Mouse (Mus musculus): ENCODE data around the gene Cenpc1. TPM values are rescaled to one million over a fixed set of nuclear protein-coding genes. Genes with fewer than 3 reads are reported as not detected.

Gene Cenpc1
- total and polyA plus RNA-seq, 3 experiments = 14.1 to 30.6 (median 20.6) TPM

DNA sequence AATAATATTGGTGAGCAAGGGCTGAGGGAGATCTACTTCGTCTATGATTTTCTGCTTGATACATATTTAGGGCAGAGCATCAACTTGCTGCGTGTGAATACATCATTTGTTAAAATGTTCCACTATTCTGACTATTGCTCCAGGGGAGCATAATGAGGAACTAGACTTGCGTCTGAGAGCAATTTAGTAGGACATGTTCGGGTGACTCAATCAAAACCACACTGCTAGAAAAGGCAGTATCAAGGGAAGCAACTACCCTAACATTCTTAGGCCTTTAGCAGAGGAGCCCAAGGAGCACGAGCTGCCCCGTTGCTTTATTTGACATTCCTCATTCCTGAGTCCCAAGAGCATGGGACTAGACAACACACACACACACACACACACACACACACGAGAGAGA lies 19.6 kb upstream of the Cenpc1 start:
- Histone ChIP-seq H3K4me3 (replicated peaks in 1 of 3; ENCODE audit: low read depth in 2 of 3, low read length in 2 of 3, poor library complexity in 1 of 3) (no peak overlapping the region), H3K4me1 (ENCODE audit: control insufficient read depth in 1 of 2, insufficient read depth in 2 of 2) (peaks cover 6 to 42% of the 10 kb centered on the region in 2 experiments), H3K9me3 (replicated peaks; ENCODE audit: low read length) (no peaks in the 10 kb centered on the region), H3K27me3 (replicated peaks) (no peaks in the 10 kb centered on the region), H3K36me3 (replicated peaks in 1 of 2; ENCODE audit: control insufficient read depth in 1 of 2, insufficient read depth in 1 of 2, low read length in 1 of 2) (peaks cover 3 to 5% of the 10 kb centered on the region in 2 experiments), H3K9ac (ENCODE audit: insufficient read depth, low read depth) (no peak overlapping the region), H3K27ac (ENCODE audit: insufficient read depth, low read depth) (no peak overlapping the region), H3K4me2 (ENCODE audit: insufficient read depth, low read depth, poor library complexity, severe bottlenecking) (no peak overlapping the region), H3K79me2 (replicated peaks; ENCODE audit: control insufficient read depth, extremely low read depth, insufficient read depth, poor library complexity, severe bottlenecking) (no peaks in the 10 kb centered on the region)
- TF ChIP-seq MAZ (IDR thresholded peaks at IDR 0.05; ENCODE audit: low read depth, low read length) (no peak), HCFC1 (IDR thresholded peaks at IDR 0.05; ENCODE audit: low read depth, low read length) (no peak), POLR2AphosphoS2 (IDR thresholded peaks at IDR 0.05; ENCODE audit: low read depth, low read length) (no peak), ZNF384 (IDR thresholded peaks at IDR 0.05; ENCODE audit: low read depth, low read length) (no peak), POLR2A (IDR thresholded peaks at IDR 0.05; ENCODE audit: low read depth, low read length) (no peak), ZKSCAN1 (IDR thresholded peaks at IDR 0.05; ENCODE audit: borderline replicate concordance, low read depth, low read length) (no peak), MAX (IDR thresholded peaks at IDR 0.05; ENCODE audit: low read length) (no peak), NELFE (IDR thresholded peaks at IDR 0.05; ENCODE audit: low read depth, low read length) (no peak), CHD2 (IDR thresholded peaks at IDR 0.05; ENCODE audit: low read length) (no peak), ELF1 (IDR thresholded peaks at IDR 0.05; ENCODE audit: low read depth, low read length) (no peak), USF1 (IDR thresholded peaks at IDR 0.05; ENCODE audit: low read depth, low read length) (no peak), JUND (conservative IDR thresholded peaks at IDR 0.05; ENCODE audit: low read depth, low read length) (no peak)
- dilution Hi-C loops (cut with MboI; ENCODE audit: extremely low pct_ligation_motif_present, extremely low pct_unique_long_range_greater_than_20kb, low sequenced_read_pairs) (no loop called here), in situ Hi-C loops (cut with MboI; ENCODE audit: low pct_ligation_motif_present, low pct_unique_long_range_greater_than_20kb, low sequenced_read_pairs) (no loop called here)
- DNase-seq (ENCODE audit: extremely low read depth) = no peak

DNA sequence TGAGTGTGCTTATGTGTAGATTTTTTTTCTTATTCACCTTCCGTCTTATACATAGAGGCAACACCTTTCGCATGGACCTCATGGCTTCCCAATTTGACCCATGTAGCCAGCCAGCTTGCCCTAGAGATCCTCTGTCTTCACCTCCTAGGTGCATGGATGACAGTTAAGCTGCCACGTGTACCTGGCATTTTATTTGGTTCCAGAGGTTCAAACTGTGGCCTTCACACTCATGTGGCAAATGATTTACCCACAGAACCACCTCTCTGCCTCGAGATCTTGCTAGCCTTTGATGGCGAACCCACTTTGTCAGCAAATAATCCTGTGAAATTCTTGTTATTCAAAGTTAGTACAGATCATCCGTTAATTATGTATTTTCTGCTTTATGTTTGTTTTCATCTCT lies 18.6 kb upstream of the Cenpc1 start:
- no peaks in the 10 kb centered on the region for H3K27me3 ChIP-seq (replicated peaks)
- H3K4me1 ChIP-seq (ENCODE audit: control insufficient read depth in 1 of 2, insufficient read depth in 2 of 2) = peaks cover 9 to 52% of the 10 kb centered on the region in 2 experiments
- H3K9me3 ChIP-seq (replicated peaks; ENCODE audit: low read length) = no peaks in the 10 kb centered on the region
- H3K27ac ChIP-seq (ENCODE audit: insufficient read depth, low read depth) = no peak overlapping the region
- no peak overlapping the region for H3K4me3 ChIP-seq (replicated peaks in 1 of 3; ENCODE audit: low read depth in 2 of 3, low read length in 2 of 3, poor library complexity in 1 of 3)
- dilution Hi-C loops (cut with MboI; ENCODE audit: extremely low pct_ligation_motif_present, extremely low pct_unique_long_range_greater_than_20kb, low sequenced_read_pairs) = no loop called here
- no peak for DNase-seq (ENCODE audit: extremely low read depth)
- no peak overlapping the region for H3K9ac ChIP-seq (ENCODE audit: insufficient read depth, low read depth)
- peaks cover 3 to 5% of the 10 kb centered on the region in 2 experiments for H3K36me3 ChIP-seq (replicated peaks in 1 of 2; ENCODE audit: control insufficient read depth in 1 of 2, insufficient read depth in 1 of 2, low read length in 1 of 2)
- no peak overlapping the region for H3K4me2 ChIP-seq (ENCODE audit: insufficient read depth, low read depth, poor library complexity, severe bottlenecking)
- TF ChIP-seq CHD2 (IDR thresholded peaks at IDR 0.05; ENCODE audit: low read length) (no peak), MEF2A (IDR thresholded peaks at IDR 0.05; ENCODE audit: borderline replicate concordance, low read depth, low read length) (no peak), TBP (conservative IDR thresholded peaks at IDR 0.05; ENCODE audit: low read depth, low read length) (no peak), JUN (IDR thresholded peaks at IDR 0.05; ENCODE audit: insufficient read depth, low read depth, low read length) (no peak), IRF4 (IDR thresholded peaks at IDR 0.05; ENCODE audit: low read depth, low read length) (no peak), RAD21 (IDR thresholded peaks at IDR 0.05; ENCODE audit: low read depth, low read length) (no peak), SMC3 (IDR thresholded peaks at IDR 0.05; ENCODE audit: low read depth, low read length) (no peak), JUND (conservative IDR thresholded peaks at IDR 0.05; ENCODE audit: low read depth, low read length) (no peak), ETS1 (conservative IDR thresholded peaks at IDR 0.05; ENCODE audit: low read depth, low read length) (no peak)
- H3K79me2 ChIP-seq (replicated peaks; ENCODE audit: control insufficient read depth, extremely low read depth, insufficient read depth, poor library complexity, severe bottlenecking) = no peaks in the 10 kb centered on the region
- in situ Hi-C loops (cut with MboI; ENCODE audit: low pct_ligation_motif_present, low pct_unique_long_range_greater_than_20kb, low sequenced_read_pairs) = no loop called here

Measured in CH12.LX (cell line).